Mouse (Mus musculus) intestine, embryonic 16.5 days (tissue): ENCODE measurements around the gene Olfr894. TPM values are rescaled to one million over a fixed set of nuclear protein-coding genes. Genes with fewer than 3 reads are reported as not detected.
"Not testable (repeated sequence)": the region's sequence is repeated elsewhere in the genome, so short reads cannot be mapped to it uniquely, and the experiment has no call there.

Experiments used
- ATAC-seq: fragments of 200-750 bp; cut with Nextera tagmentation; 2 replicates; pipeline ENCODE4 v1.8.0; 2017; ENCODE audit warnings: moderate TSS enrichment, moderate library complexity
- H3K27ac ChIP-seq: fragments of 300-500 bp; sonication (generic); 2 replicates; pipeline ENCODE4 v1.5.1; 2014; ENCODE audit warnings: mild to moderate bottlenecking, low read length
- H3K27me3 ChIP-seq: fragments of 300-500 bp; sonication (generic); replicated peaks from 2 replicates; pipeline ENCODE4 v1.6.1; 2014; ENCODE audit warnings: low read length, control low read depth, mixed read lengths; ENCODE audit not compliant: control insufficient read depth, insufficient read depth
- H3K36me3 ChIP-seq: fragments of 300-500 bp; sonication (generic); 2 replicates; pipeline ENCODE4 v1.6.1; 2014; ENCODE audit warnings: low read length, control low read depth; ENCODE audit not compliant: control insufficient read depth, insufficient read depth
- H3K4me1 ChIP-seq: fragments of 300-500 bp; sonication (generic); 2 replicates; pipeline ENCODE4 v1.6.1; 2014; ENCODE audit warnings: low read length, control low read depth, mixed read lengths; ENCODE audit not compliant: control insufficient read depth, insufficient read depth
- H3K4me2 ChIP-seq: fragments of 300-500 bp; sonication (generic); 2 replicates; pipeline ENCODE4 v1.6.1; 2014; ENCODE audit warnings: low read depth, low read length, control low read depth
- H3K4me3 ChIP-seq: fragments of 300-500 bp; sonication (generic); 2 replicates; pipeline ENCODE4 v1.5.1; 2014; ENCODE audit warnings: mild to moderate bottlenecking, low read length
- H3K9ac ChIP-seq: fragments of 300-500 bp; sonication (generic); 2 replicates; pipeline ENCODE4 v1.6.1; 2014; ENCODE audit warnings: low read depth, low read length
- H3K9me3 ChIP-seq: fragments of 300-500 bp; sonication (generic); 2 replicates; pipeline ENCODE4 v1.6.1; 2016; ENCODE audit warnings: low read length, control low read depth; ENCODE audit not compliant: control insufficient read depth
- WGBS: fragments of 180-500 bp; shearing (Covaris S2); extraction: QIAGEN DNeasy Blood & Tissue Kit; methylation state at CpG from one replicate; pipeline ENCODE4 v1.1.7; 2014; 5-methylcytosine and 5-hydroxymethylcytosine counted together
- polyA plus RNA-seq: library from polyadenylated mRNA; unstranded; fragments of >200 nt; fragmentation: Nextera tagmentation; extraction: Ambion mirVana; gene quantifications from 2 replicates; pipeline ENCODE4 v1.2.1, GENCODE M21; 2015

The Olfr894 gene
- polyA plus RNA-seq: not detected in 2 replicates

DNA sequence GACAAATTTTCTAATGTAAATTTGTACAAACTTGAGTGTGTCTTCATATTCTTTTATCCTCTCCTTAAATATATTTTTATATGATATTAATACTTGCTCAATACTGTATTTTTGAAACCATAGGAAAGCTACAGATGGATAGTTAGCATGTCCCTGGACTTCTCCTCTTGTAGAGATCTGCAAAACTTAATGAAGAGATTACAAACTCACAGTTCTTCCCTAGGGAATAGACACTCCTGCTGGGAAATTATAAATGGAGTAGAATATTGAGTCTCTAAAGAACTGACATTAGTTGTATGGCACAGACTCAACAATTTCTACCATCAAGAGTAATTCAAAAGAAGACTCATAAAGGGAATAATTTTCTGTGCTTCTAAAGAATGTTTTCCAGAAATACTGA lies at the start of gene Olfr894:
Olfr894 (plus strand) TSS at position 301 of the 400 bp plus-strand sequence.
- Histone ChIP-seq H3K36me3 (no peaks in the 10 kb centered on the region), H3K9ac (no peak within 1 kb of the TSS), H3K9me3 (no peaks in the 10 kb centered on the region), H3K4me1 (no peaks in the 10 kb centered on the region), H3K4me3 (no peak within 1 kb of the TSS), H3K27me3 (no peaks in the 10 kb centered on the region), H3K4me2 (no peak within 1 kb of the TSS), H3K27ac (no peak within 1 kb of the TSS)
- no peak for ATAC-seq

- H3K4me2 ChIP-seq, H3K27me3 ChIP-seq, H3K36me3 ChIP-seq, H3K4me1 ChIP-seq, H3K4me3 ChIP-seq, H3K27ac ChIP-seq, H3K9ac ChIP-seq, H3K9me3 ChIP-seq, ATAC-seq: not testable (repeated sequence)
- 54% methylated on average over 2 of the region's 2 CpGs for WGBS
Measured at GRCm38 (mm10) chr9:38168341-38168740, 49.5 kb upstream of the Olfr894 start.

- H3K9ac ChIP-seq: no peak within 1 kb of the TSS
- H3K4me1 ChIP-seq: no peaks in the 10 kb centered on the region
- no peaks in the 10 kb centered on the region for H3K27me3 ChIP-seq
- no peak for ATAC-seq
- no peak within 1 kb of the TSS for H3K27ac ChIP-seq
- no peak within 1 kb of the TSS for H3K4me3 ChIP-seq
- H3K9me3 ChIP-seq: peaks cover 8% of the 10 kb centered on the region; the same call in 1 of the 2 replicates
- no peak within 1 kb of the TSS for H3K4me2 ChIP-seq
- no peaks in the 10 kb centered on the region for H3K36me3 ChIP-seq
- 78% methylated on average over 1 of the region's 1 CpGs for WGBS
Measured at GRCm38 (mm10) chr9:38180721-38181120, 37.1 kb upstream of the Olfr894 start, which contains the start of gene Olfr891. Olfr891 (minus strand) TSS chr9:38180821.

DNA sequence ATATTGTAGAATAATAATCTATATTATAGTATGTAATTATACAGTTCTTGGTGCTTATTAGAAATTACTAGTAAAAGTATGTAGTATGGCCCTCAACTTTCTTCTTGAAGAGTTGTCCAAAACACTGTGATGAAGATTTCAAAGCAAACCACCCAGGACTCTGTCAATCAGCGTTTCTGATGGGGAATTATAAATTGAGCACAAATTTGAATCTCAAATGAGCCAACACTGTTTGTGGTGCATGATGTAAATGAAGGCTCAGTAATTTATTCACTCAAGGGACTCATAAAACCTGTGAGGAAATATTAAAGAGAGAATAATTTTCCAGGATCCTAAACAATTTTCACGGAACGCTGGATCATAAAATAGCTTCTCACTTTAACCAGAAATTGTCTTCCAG lies 9.8 kb upstream of the Olfr894 start, which contains the start of gene Olfr893:
Olfr893 (plus strand) TSS at position 301 of the 400 bp plus-strand sequence.
- Histone ChIP-seq H3K9me3 (no peaks in the 10 kb centered on the region), H3K36me3 (no peaks in the 10 kb centered on the region), H3K9ac (no peak within 1 kb of the TSS), H3K27me3 (no peaks in the 10 kb centered on the region), H3K4me1 (no peaks in the 10 kb centered on the region), H3K4me2 (no peak within 1 kb of the TSS), H3K27ac (no peak within 1 kb of the TSS), H3K4me3 (no peak within 1 kb of the TSS)
- no peak for ATAC-seq
- 81% methylated on average over 3 of the region's 3 CpGs for WGBS

DNA sequence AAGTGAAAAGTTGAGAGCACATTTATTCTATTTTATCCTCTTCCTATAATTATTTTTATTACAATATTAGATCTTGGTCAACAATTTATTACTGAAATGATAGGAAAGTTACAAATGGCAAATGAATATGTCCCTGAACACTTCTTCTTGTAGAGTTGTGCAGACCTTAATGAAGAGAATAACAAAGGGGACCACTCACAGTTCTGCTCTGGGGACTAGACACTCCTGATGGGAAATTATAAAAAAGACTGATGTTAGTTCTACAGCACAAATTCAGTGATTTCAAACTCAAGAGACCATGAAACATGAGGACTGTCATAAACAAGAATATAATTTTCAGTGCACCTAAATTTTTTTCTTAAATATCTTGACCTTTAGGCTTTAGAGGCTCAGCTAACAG lies 34.6 kb downstream of the Olfr894 start, which contains the start of gene Olfr143:
Olfr143 (plus strand) TSS at position 301 of the 400 bp plus-strand sequence.
- Histone ChIP-seq H3K27ac (no peak within 1 kb of the TSS), H3K36me3 (no peaks in the 10 kb centered on the region), H3K9me3 (no peaks in the 10 kb centered on the region), H3K4me1 (no peaks in the 10 kb centered on the region), H3K4me2 (no peak within 1 kb of the TSS), H3K27me3 (no peaks in the 10 kb centered on the region), H3K9ac (no peak within 1 kb of the TSS), H3K4me3 (no peak within 1 kb of the TSS)
- no peak for ATAC-seq

GRCm38 (mm10) chr9:38267551-38267950 lies 49.7 kb downstream of the Olfr894 start, which contains the start of gene Olfr895:
Olfr895 (plus strand) TSS chr9:38267851.
- Histone ChIP-seq H3K27ac (no peak within 1 kb of the TSS), H3K4me3 (no peak within 1 kb of the TSS), H3K4me2 (no peak within 1 kb of the TSS), H3K36me3 (no peaks in the 10 kb centered on the region), H3K27me3 (no peaks in the 10 kb centered on the region), H3K9ac (no peak within 1 kb of the TSS), H3K9me3 (no peaks in the 10 kb centered on the region), H3K4me1 (no peaks in the 10 kb centered on the region)
- ATAC-seq: no peak

Other genes starting within 250 kb of the Olfr894 start
- not detected in 2 replicates for gene Olfr881, start 226.2 kb upstream of the Olfr894 start, polyA plus RNA-seq
- gene Olfr883, start 192.2 kb upstream of the Olfr894 start, polyA plus RNA-seq: not detected in 2 replicates
- not detected in 2 replicates for gene Olfr884, start 171.5 kb upstream of the Olfr894 start, polyA plus RNA-seq
- not detected in 2 replicates for gene Olfr885, start 156.7 kb upstream of the Olfr894 start, polyA plus RNA-seq
- not detected in 2 replicates for gene Olfr887, start 134.0 kb upstream of the Olfr894 start, polyA plus RNA-seq
- gene Olfr888, start 109.9 kb upstream of the Olfr894 start, polyA plus RNA-seq: not detected in 2 replicates
- 0.04 TPM in 2 replicates for gene Olfr889, start 102.9 kb upstream of the Olfr894 start, polyA plus RNA-seq
- not detected in 2 replicates for gene Olfr890, start 75.5 kb upstream of the Olfr894 start, polyA plus RNA-seq
- not detected in 2 replicates for gene Olfr891, start 37.2 kb upstream of the Olfr894 start, polyA plus RNA-seq
- gene Olfr893, start 9.7 kb upstream of the Olfr894 start, polyA plus RNA-seq: not detected in 2 replicates
- gene Olfr143, start 34.7 kb downstream of the Olfr894 start, polyA plus RNA-seq: not detected in 2 replicates
- gene Olfr895, start 49.8 kb downstream of the Olfr894 start, polyA plus RNA-seq: not detected in 2 replicates
- gene Olfr896-ps1, start 73.1 kb downstream of the Olfr894 start, polyA plus RNA-seq: not detected in 2 replicates
- gene Olfr25, start 111.0 kb downstream of the Olfr894 start, polyA plus RNA-seq: not detected in 2 replicates
- gene Olfr898, start 130.4 kb downstream of the Olfr894 start, polyA plus RNA-seq: not detected in 2 replicates
- not detected in 2 replicates for gene Olfr250, start 148.8 kb downstream of the Olfr894 start, polyA plus RNA-seq
- not detected in 2 replicates for gene Olfr251, start 159.0 kb downstream of the Olfr894 start, polyA plus RNA-seq
- not detected in 2 replicates for gene Olfr147, start 183.6 kb downstream of the Olfr894 start, polyA plus RNA-seq
- not detected in 2 replicates for gene Olfr901, start 211.4 kb downstream of the Olfr894 start, polyA plus RNA-seq
- not detected in 2 replicates for gene Olfr902, start 229.6 kb downstream of the Olfr894 start, polyA plus RNA-seq
- not detected in 2 replicates for gene Olfr904, start 245.1 kb downstream of the Olfr894 start, polyA plus RNA-seq